ENCODE assay signal across 14 mouse cellular contexts in the genomic region with DNA sequence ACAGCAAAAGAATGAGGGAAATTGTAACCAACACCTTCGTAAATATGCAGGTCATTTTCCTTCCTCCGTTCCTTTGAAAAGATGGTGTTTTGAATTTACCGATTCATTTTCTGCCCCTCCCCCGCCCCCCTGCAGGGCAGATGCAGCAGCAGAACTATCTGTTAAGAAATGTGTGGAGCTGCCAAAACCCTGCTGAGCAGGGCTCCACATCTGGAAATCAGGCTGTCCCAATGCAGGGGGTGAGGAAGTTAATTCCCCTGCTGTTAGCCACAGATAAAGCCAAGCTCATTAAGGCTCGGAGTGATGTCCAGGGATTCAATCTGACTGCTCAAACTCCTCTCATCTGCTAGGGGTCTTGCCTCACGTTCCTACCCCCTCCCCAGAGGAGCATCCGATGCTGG. TPM values are rescaled to one million over a fixed set of nuclear protein-coding genes. Genes with fewer than 3 reads are reported as not detected.
DNase-seq lines count a peak whose midpoint lies in the region; ATAC-seq lines count a peak whose summit lies in the region.
"Had no signal": no experiment of that assay in that cellular context is flagged by ENCODE, and none has a peak within 500 bp of the region (broad histone marks: within the 10 kb centered on the region; RNA-seq: fewer than 3 reads in every experiment).

No protein-coding gene starts in this region.

- no peak overlapping the region for H3K4me3 ChIP-seq in embryonic facial prominence, embryonic 10.5 days
- no peak overlapping the region for H3K4me3 ChIP-seq in hindbrain, embryonic 14.5 days (replicated peaks; ENCODE audit: low read length)
- H3K4me3 ChIP-seq: heart, embryonic 15.5 days had no signal

- peak overlapping the region; percentile 5; the same call in 1 of the 2 replicates for H3K4me2 ChIP-seq in hindbrain, embryonic 14.5 days (replicated peaks)
- H3K4me2 ChIP-seq: heart, embryonic 15.5 days had no signal

- intact Hi-C loops in gastrocnemius, postnatal 14 days (cut with DNase I; ENCODE audit: low total_unique reads) = no loop called here
- intact Hi-C loops in left cerebral cortex, postnatal 36 days (cut with DNase I) = no loop called here

- peak; percentile 8 for DNase-seq in gastrocnemius, postnatal 14 days
- no peak for DNase-seq in gastrocnemius, postnatal 10 days
- peak; percentile 30 for DNase-seq in embryonic facial prominence, embryonic 10.5 days (ENCODE audit: low spot score)
- DNase-seq in hindbrain, embryonic 14.5 days (ENCODE audit: low spot score) = no peak
- peak; percentile 48 for DNase-seq in neural tube, embryonic 10.5 days (ENCODE audit: extremely low spot score, low spot score)
- no peak for DNase-seq in kidney, adult 11 months
- no peak for DNase-seq in ovary, postnatal 36 days (ENCODE audit: low spot score)
- DNase-seq in left cerebral cortex, postnatal 36 days (ENCODE audit: low spot score in 2 of 2) = no peak
- DNase-seq: kidney, postnatal 14 days had no signal

- H3K36me3 ChIP-seq in embryonic facial prominence, embryonic 10.5 days (replicated peaks) = no peaks in the 10 kb centered on the region
- H3K36me3 ChIP-seq in hindbrain, embryonic 14.5 days (replicated peaks; ENCODE audit: control insufficient read depth, insufficient read depth) = no peaks in the 10 kb centered on the region
- H3K36me3 ChIP-seq: heart, embryonic 15.5 days had no signal

- 6% methylated on average over 7 of the region's 7 CpGs for WGBS in embryonic facial prominence, embryonic 10.5 days
- 2% methylated on average over 7 of the region's 7 CpGs for WGBS in hindbrain, embryonic 14.5 days

- H3K27me3 ChIP-seq in embryonic facial prominence, embryonic 10.5 days (replicated peaks; ENCODE audit: low read depth, poor library complexity, severe bottlenecking) = no peaks in the 10 kb centered on the region
- H3K27me3 ChIP-seq in hindbrain, embryonic 14.5 days (ENCODE audit: control insufficient read depth, insufficient read depth, low read length) = no peaks in the 10 kb centered on the region
- H3K27me3 ChIP-seq: heart, embryonic 15.5 days; Patski had no signal

- H3K9ac ChIP-seq in hindbrain, embryonic 14.5 days = 0 out of 2 replicates have a peak overlapping the region, but pooled peaks have one; percentile 35
- H3K9ac ChIP-seq: heart, embryonic 15.5 days had no signal

- H3K4me1 ChIP-seq in embryonic facial prominence, embryonic 10.5 days = peaks cover 37% of the 10 kb centered on the region
- H3K4me1 ChIP-seq in hindbrain, embryonic 14.5 days (replicated peaks; ENCODE audit: control insufficient read depth, insufficient read depth, low read length) = peaks cover 39% of the 10 kb centered on the region
- H3K4me1 ChIP-seq: heart, embryonic 15.5 days had no signal

- H3K9me3 ChIP-seq in embryonic facial prominence, embryonic 10.5 days = no peaks in the 10 kb centered on the region
- H3K9me3 ChIP-seq in hindbrain, embryonic 14.5 days (ENCODE audit: control insufficient read depth, low read length) = no peaks in the 10 kb centered on the region
- H3K9me3 ChIP-seq: heart, embryonic 15.5 days had no signal

- 0 out of 2 replicates have a peak overlapping the region, but pooled peaks have one; percentile 24 for H3K27ac ChIP-seq in embryonic facial prominence, embryonic 10.5 days (replicated peaks)
- H3K27ac ChIP-seq in hindbrain, embryonic 14.5 days = peak overlapping the region; percentile 68
- H3K27ac ChIP-seq: heart, embryonic 15.5 days; macrophage had no signal

- ATAC-seq in hindbrain, embryonic 14.5 days (ENCODE audit: low FRiP score) = no peak
- ATAC-seq: Patski had no signal

RNA-seq across cellular contexts. Expression of a gene that starts 56.0 kb away (rescaled TPM):
- not detected for total RNA-seq in gastrocnemius, postnatal 14 days (2021)
- not detected for total RNA-seq in gastrocnemius, postnatal 10 days (2021)
- polyA plus RNA-seq in embryonic facial prominence, embryonic 10.5 days (2016; fragmentation: Nextera tagmentation; extraction: Ambion mirVana) = not detected in 2 replicates
- 0.13 and 0.14 TPM in 2 replicates for polyA plus RNA-seq in hindbrain, embryonic 14.5 days (2014; fragmentation: Nextera tagmentation; extraction: Ambion mirVana)
- total RNA-seq in left cerebral cortex, postnatal 36 days (2021) = not detected
- total RNA-seq: left cerebral cortex, postnatal 25 days had no signal
- polyA plus RNA-seq: heart, embryonic 15.5 days; macrophage; Patski; stomach, embryonic 16.5 days had no signal

Comparison
In these comparisons a context has a peak if more than half of its experiments do, and no peak if none do; other contexts are left out.
1. DNase-seq: peak in gastrocnemius, postnatal 14 days (single experiment), embryonic facial prominence, embryonic 10.5 days (single experiment) and neural tube, embryonic 10.5 days (single experiment); none in gastrocnemius, postnatal 10 days (single experiment), hindbrain, embryonic 14.5 days (single experiment), kidney, adult 11 months (single experiment), ovary, postnatal 36 days (single experiment) and left cerebral cortex, postnatal 36 days (0 of 2).